Mouse (Mus musculus): ENCODE results near the gene Mrtfa.

The Mrtfa gene

GRCm38 (mm10) chr15:81068641-81069381 lies 121.7 kb downstream of the Mrtfa start:
- in situ Hi-C loops (cut with MboI, MseI): no loop called here

DNA sequence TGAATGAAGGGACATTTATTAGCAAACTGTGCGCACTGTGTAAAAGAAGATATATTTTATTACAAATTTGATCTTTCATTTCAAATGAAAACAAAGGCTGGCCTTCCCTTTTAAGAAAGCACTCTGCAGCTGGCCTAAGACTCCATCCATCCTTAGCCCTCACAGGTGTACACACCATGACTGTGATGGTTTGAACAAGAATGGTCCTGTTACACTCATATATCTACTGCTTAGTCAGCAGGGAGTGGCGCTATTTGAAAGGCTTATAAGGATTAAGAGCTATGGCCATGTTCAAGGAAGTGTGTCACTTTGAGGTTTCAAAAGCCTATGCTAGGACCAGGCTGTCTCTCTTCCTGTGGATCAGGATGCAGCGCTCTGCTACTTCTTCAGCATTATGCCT lies 122.8 kb downstream of the Mrtfa start:
- in situ Hi-C loops (cut with MboI, MseI): no loop called here

DNA sequence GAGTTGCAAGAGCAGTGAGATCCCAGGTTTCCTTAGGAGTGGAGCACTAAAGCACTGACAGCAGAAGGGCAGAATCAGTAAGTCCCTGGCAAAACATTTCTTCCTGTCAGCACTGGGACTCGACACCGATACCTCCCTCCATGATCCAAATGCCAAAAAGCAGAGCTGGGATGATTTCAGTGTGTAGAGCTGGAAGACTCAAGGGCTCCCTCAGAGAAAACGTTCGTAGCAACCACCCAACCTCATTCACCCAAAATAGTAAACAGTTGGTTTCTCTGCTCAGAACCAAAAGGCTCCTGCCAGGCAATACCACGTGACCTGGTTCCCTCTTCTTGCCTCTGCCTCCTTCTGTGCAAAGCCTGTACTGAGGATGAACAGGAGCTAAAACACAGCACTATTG lies 123.6 kb downstream of the Mrtfa start:
- in situ Hi-C loops (cut with MboI, MseI): no loop called here

GRCm38 (mm10) chr15:81064661-81065060 lies 125.9 kb downstream of the Mrtfa start:
- in situ Hi-C loops (cut with MboI, MseI): no loop called here

GRCm38 (mm10) chr15:81064143-81064542 lies 126.4 kb downstream of the Mrtfa start:
- in situ Hi-C loops (cut with MboI, MseI): no loop called here

DNA sequence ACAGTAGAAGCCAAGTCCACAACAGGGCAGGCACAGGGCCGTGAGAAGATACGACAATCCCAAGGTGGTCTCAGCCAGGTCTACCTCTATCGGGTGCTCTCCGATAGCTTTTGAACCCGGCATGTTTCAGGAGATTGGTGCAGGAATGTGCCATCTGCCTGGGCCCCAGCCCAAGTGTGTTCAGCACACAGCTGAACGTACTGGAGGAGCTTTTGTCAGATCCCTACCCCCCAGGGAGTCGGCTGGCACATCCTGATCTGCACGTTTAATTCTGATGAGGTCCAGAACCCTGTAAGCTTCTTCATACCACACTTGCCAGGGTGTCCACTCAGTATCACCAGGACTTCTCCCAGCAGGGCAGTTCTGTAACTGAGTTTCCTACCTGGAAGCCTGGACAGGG lies 127.9 kb downstream of the Mrtfa start:
- in situ Hi-C loops (cut with MboI, MseI): no loop called here

DNA sequence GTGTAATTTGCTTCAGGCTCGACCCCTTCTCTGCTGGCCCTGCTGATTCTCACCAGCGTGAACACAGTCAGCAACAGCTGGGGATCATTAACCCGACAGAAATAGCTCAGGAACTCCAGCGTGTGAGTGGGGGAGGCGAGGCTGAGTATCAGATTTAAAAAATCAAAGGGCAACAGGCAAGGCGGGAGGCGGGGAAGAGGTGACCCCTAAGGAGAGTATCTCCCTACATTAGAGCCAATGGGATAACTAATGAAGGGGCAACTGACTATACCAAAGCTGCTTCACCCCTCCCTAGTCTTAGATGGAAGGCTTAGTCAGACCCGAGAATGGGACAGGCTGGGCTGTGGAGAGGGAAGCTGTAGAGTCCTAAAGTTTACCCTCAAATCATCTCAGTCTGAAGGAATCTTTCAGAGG lies 128.4 kb downstream of the Mrtfa start:
- in situ Hi-C loops (cut with MboI, MseI): no loop called here

DNA sequence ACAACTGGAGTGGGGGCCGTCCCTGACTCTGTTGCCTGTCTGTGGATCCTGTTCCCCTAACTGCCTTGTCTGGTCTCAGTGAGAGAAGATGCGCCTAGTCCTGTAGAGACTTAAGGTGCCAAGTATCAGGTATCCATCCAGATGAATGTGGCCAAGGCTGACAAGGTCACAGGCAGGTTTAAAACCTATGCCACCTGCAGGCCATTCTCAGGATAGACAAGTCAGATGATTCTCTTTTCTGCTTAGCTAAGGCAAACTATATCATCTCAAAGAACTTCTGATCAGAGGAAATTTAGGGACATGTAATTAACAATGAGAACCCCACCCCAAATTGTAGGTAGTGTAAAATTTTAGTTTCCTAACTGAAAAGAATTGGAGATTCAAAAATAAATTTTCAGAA lies 129.6 kb downstream of the Mrtfa start:
- in situ Hi-C loops (cut with MboI, MseI): no loop called here

- in situ Hi-C loops (cut with MboI, MseI): no loop called here
Measured at GRCm38 (mm10) chr15:81057736-81058135, 132.8 kb downstream of the Mrtfa start.

DNA sequence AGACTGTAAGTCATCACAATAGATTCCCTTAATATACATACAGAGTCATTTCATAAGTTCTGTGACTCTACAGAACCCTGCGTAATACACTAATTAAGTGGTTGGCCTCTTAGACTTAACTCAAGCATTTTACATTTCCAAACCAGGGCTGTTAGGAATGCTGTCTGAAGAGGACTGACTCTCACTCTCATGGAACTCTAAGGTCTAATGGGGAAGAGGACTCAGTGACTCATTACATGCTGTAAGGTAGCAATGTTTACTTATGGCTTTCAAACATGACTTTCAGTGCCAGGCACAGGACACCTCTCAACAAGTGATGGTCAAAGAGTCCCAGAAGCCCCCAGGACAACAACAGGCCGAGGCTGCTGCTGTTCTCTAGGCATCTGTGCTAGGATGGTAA lies 135.1 kb downstream of the Mrtfa start:
- in situ Hi-C loops (cut with MboI, MseI): no loop called here

DNA sequence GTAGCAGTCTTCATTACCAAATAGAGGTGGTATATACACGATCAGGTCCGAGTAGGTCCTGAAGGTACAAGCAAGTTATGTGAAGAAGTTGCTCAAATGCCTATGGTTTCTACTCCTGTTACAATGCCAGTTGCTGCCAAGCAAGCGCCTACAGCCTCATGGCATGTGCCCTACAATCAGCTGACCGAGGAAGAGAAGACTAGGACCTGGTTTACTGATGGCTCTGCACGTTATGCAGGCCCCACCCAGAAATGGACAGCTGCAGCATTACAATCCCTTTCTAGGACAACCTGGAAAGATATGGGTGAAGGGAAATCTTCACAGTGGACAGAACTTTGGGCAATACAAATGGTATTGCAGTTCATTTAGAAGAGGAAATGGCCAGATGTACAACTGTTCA lies 138.1 kb downstream of the Mrtfa start:
- in situ Hi-C loops (cut with MboI, MseI): no loop called here

- in situ Hi-C loops (cut with MboI, MseI): no loop called here
Measured at GRCm38 (mm10) chr15:81050488-81050887, 140.1 kb downstream of the Mrtfa start.

GRCm38 (mm10) chr15:81049401-81050053 lies 141.0 kb downstream of the Mrtfa start:
- in situ Hi-C loops (cut with MboI, MseI): loop anchor here (10.0 kb wide), 1 partner anchor 455 kb away; no protein-coding TSS in a partner anchor

- in situ Hi-C loops (cut with MboI, MseI): loop anchor here (10.0 kb wide), 1 partner anchor 457 kb away; no protein-coding TSS in a partner anchor
Measured at GRCm38 (mm10) chr15:81047497-81047896, 143.1 kb downstream of the Mrtfa start.

DNA sequence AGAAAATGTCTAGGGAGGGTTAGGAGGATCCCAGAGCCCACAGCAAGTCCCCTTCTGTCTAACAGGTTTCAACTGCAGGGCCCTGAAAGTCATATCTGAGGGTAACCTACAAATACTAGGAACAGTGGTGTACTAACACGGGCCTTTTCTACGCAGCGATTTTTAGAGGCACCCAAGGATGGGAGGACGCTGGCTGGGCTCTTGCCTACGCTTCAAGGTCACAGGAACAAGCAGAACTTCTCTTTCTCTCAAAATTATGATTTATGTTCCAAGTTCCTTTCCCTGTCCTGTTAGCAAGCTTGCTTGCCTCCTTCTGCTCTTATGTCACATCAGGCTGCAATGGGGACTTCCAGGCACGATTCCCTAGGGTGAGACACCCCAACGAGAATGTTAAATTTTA lies 144.5 kb downstream of the Mrtfa start:
- in situ Hi-C loops (cut with MboI, MseI): loop anchor here (10.0 kb wide), 1 partner anchor 459 kb away; no protein-coding TSS in a partner anchor

GRCm38 (mm10) chr15:81045336-81045735 lies 145.2 kb downstream of the Mrtfa start:
- in situ Hi-C loops (cut with MboI, MseI): loop anchor here (10.0 kb wide), 1 partner anchor 459 kb away; no protein-coding TSS in a partner anchor

- in situ Hi-C loops (cut with MboI, MseI): loop anchor here (10.0 kb wide), 1 partner anchor 460 kb away; no protein-coding TSS in a partner anchor
Measured at GRCm38 (mm10) chr15:81044446-81044845, 146.1 kb downstream of the Mrtfa start.

GRCm38 (mm10) chr15:81042276-81042931 lies 148.2 kb downstream of the Mrtfa start:
- in situ Hi-C loops (cut with MboI, MseI): loop anchor here (10.0 kb wide), 1 partner anchor 462 kb away; no protein-coding TSS in a partner anchor

GRCm38 (mm10) chr15:81041767-81042166 lies 148.8 kb downstream of the Mrtfa start:
- in situ Hi-C loops (cut with MboI, MseI): loop anchor here (10.0 kb wide), 1 partner anchor 463 kb away; no protein-coding TSS in a partner anchor

GRCm38 (mm10) chr15:81038419-81038818 lies 152.1 kb downstream of the Mrtfa start:
- in situ Hi-C loops (cut with MboI, MseI): no loop called here

DNA sequence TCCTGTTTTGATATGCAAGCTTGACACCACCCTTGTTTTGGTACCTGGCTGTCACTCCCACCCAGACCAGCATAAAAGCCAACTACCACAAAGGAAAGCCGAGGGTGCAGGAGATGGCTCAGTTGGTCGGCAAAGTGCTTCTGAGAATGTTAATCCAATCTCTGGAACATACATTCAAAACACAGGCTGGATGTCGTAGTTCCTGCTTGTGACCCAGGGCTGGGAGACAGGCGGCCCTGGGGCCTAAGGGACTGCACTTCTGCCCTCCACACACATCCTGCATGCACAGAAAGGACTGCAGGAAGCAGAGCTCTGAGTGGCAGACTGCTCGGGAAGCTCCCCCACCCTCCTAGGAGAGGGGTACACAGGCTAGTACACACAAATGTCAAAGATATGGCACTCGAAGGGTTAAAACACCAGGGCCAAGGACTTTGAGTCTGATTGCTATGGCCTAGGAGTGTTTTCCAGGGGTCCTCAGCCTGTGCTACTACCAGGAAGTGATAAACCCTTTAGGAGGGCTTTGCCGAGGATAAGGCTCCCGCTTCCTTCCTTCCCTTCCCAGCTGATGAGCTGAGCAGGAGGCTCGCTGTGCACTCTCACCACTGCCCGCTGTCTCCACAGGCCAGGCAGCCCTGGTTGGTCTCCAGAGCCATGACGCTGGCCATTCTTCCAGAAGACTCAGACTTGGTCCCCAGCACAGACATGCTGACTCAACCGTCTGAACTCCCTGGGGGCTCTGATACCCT lies 155.0 kb downstream of the Mrtfa start:
- in situ Hi-C loops (cut with MboI, MseI): no loop called here

DNA sequence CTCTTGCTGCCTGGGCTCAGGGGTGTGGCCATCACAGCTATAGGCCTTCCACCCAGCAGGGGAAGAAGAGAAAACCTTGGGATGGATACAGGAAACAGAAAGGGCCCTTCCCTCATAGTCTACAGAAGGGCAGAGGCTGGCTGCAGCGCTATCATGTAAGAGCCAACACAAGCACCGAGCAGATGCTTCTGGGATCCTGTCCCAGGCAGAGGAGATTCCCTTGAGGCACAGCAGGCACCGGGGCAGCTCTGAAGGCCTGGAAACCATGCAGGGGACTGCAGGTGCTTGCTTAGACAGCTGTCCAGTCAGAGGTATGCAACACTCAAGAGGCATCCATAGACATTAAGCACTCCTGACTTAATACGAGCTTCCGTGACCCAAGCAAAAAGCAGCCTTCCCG lies 156.4 kb downstream of the Mrtfa start:
- in situ Hi-C loops (cut with MboI, MseI): no loop called here

Measured in T-helper 1 cell (primary cell).